Mouse (Mus musculus): ENCODE data around the gene Coro7. TPM values are rescaled to one million over a fixed set of nuclear protein-coding genes. Genes with fewer than 3 reads are reported as not detected.

Coro7 gene
- polyA plus RNA-seq, 1 experiment from 2014 or later, result 29.2 TPM

GRCm38 (mm10) chr16:4645867-4646266 is 33.7 kb downstream of the Coro7 start:
- no peak overlapping the region for H3K9ac ChIP-seq (ENCODE audit: low read depth, low read length)

GRCm38 (mm10) chr16:4643670-4644419 is 35.7 kb downstream of the Coro7 start:
- Histone ChIP-seq H3K27me3 (replicated peaks; ENCODE audit: control insufficient read depth, insufficient read depth, low read length) (no peaks in the 10 kb centered on the region), H3K4me2 (ENCODE audit: low read depth, low read length) (peak overlapping the region; percentile 79; the same call in 1 of the 2 replicates), H3K9me3 (ENCODE audit: control insufficient read depth, low read length) (no peaks in the 10 kb centered on the region), H3K4me1 (ENCODE audit: control insufficient read depth, insufficient read depth, low read length) (peaks cover 56% of the 10 kb centered on the region), H3K36me3 (ENCODE audit: control insufficient read depth, insufficient read depth, low read length) (0 out of 2 replicates have a peak, but pooled peaks cover 4% of the 10 kb centered on the region), H3K9ac (ENCODE audit: low read depth, low read length) (peak overlapping the region; percentile 15; the same call in 1 of the 2 replicates), H3K27ac (ENCODE audit: low read length) (peak overlapping the region; percentile 25; the same call in 1 of the 2 replicates), H3K4me3 (ENCODE audit: low read length) (no peak overlapping the region)
- ATAC-seq, result no peak
- 66% methylated on average over 11 of the region's 11 CpGs for WGBS

More at GRCm38 (mm10) chr16:4645867-4646266, 33.7 kb downstream of the Coro7 start:
- Histone ChIP-seq H3K27ac (ENCODE audit: low read length) (no peak overlapping the region), H3K27me3 (replicated peaks; ENCODE audit: control insufficient read depth, insufficient read depth, low read length) (no peaks in the 10 kb centered on the region), H3K36me3 (ENCODE audit: control insufficient read depth, insufficient read depth, low read length) (peaks cover 11% of the 10 kb centered on the region; the same call in 1 of the 2 replicates), H3K4me3 (ENCODE audit: low read length) (no peak overlapping the region), H3K9me3 (ENCODE audit: control insufficient read depth, low read length) (no peaks in the 10 kb centered on the region), H3K4me2 (ENCODE audit: low read depth, low read length) (no peak overlapping the region), H3K4me1 (ENCODE audit: control insufficient read depth, insufficient read depth, low read length) (peaks cover 47% of the 10 kb centered on the region)
- 80% methylated on average over 4 of the region's 4 CpGs for WGBS
- ATAC-seq, result no peak

- Histone ChIP-seq H3K9me3 (ENCODE audit: control insufficient read depth, low read length) (no peaks in the 10 kb centered on the region), H3K4me1 (ENCODE audit: control insufficient read depth, insufficient read depth, low read length) (peaks cover 56% of the 10 kb centered on the region), H3K36me3 (ENCODE audit: control insufficient read depth, insufficient read depth, low read length) (no peaks in the 10 kb centered on the region), H3K9ac (ENCODE audit: low read depth, low read length) (peak overlapping the region; percentile 51), H3K4me2 (ENCODE audit: low read depth, low read length) (peak overlapping the region; percentile 79), H3K27ac (ENCODE audit: low read length) (peak overlapping the region; percentile 92), H3K27me3 (replicated peaks; ENCODE audit: control insufficient read depth, insufficient read depth, low read length) (no peaks in the 10 kb centered on the region), H3K4me3 (ENCODE audit: low read length) (peak overlapping the region; percentile 25; the same call in 1 of the 2 replicates)
- no peak for ATAC-seq
- 69% methylated on average over 6 of the region's 6 CpGs for WGBS
Observed at GRCm38 (mm10) chr16:4642937-4643336, 36.6 kb downstream of the Coro7 start.

- H3K4me2 ChIP-seq (ENCODE audit: low read depth, low read length), result peak overlapping the region; percentile 79
- peak overlapping the region; percentile 25 for H3K4me3 ChIP-seq (ENCODE audit: low read length)
- peak; percentile 56 for ATAC-seq
- peak overlapping the region; percentile 51 for H3K9ac ChIP-seq (ENCODE audit: low read depth, low read length)
- H3K27me3 ChIP-seq (replicated peaks; ENCODE audit: control insufficient read depth, insufficient read depth, low read length), result no peaks in the 10 kb centered on the region
- no peaks in the 10 kb centered on the region for H3K36me3 ChIP-seq (ENCODE audit: control insufficient read depth, insufficient read depth, low read length)
- H3K27ac ChIP-seq (ENCODE audit: low read length), result peak overlapping the region; percentile 92
- WGBS, result 12% methylated on average over 13 of the region's 13 CpGs
- peaks cover 53% of the 10 kb centered on the region for H3K4me1 ChIP-seq (ENCODE audit: control insufficient read depth, insufficient read depth, low read length)
- H3K9me3 ChIP-seq (ENCODE audit: control insufficient read depth, low read length), result no peaks in the 10 kb centered on the region
Observed at GRCm38 (mm10) chr16:4642190-4642589, 37.4 kb downstream of the Coro7 start.

GRCm38 (mm10) chr16:4641119-4641838 is 38.3 kb downstream of the Coro7 start:
- WGBS, result 23% methylated on average over 3 of the region's 3 CpGs
- ATAC-seq, result peak; percentile 2; the same call in 1 of the 2 replicates
- H3K36me3 ChIP-seq (ENCODE audit: control insufficient read depth, insufficient read depth, low read length), result no peaks in the 10 kb centered on the region
- peak overlapping the region; percentile 89 for H3K9ac ChIP-seq (ENCODE audit: low read depth, low read length)
- H3K27me3 ChIP-seq (replicated peaks; ENCODE audit: control insufficient read depth, insufficient read depth, low read length), result no peaks in the 10 kb centered on the region
- H3K27ac ChIP-seq (ENCODE audit: low read length), result peak overlapping the region; percentile 92
- peak overlapping the region; percentile 79 for H3K4me2 ChIP-seq (ENCODE audit: low read depth, low read length)
- H3K9me3 ChIP-seq (ENCODE audit: control insufficient read depth, low read length), result no peaks in the 10 kb centered on the region
- peak overlapping the region; percentile 83 for H3K4me3 ChIP-seq (ENCODE audit: low read length)
- H3K4me1 ChIP-seq (ENCODE audit: control insufficient read depth, insufficient read depth, low read length), result peaks cover 44% of the 10 kb centered on the region

- peak overlapping the region; percentile 92 for H3K27ac ChIP-seq (ENCODE audit: low read length)
- H3K36me3 ChIP-seq (ENCODE audit: control insufficient read depth, insufficient read depth, low read length), result no peaks in the 10 kb centered on the region
- peaks cover 43% of the 10 kb centered on the region for H3K4me1 ChIP-seq (ENCODE audit: control insufficient read depth, insufficient read depth, low read length)
- ATAC-seq, result peak; percentile 72
- H3K9ac ChIP-seq (ENCODE audit: low read depth, low read length), result peak overlapping the region; percentile 89
- H3K4me2 ChIP-seq (ENCODE audit: low read depth, low read length), result peak overlapping the region; percentile 79
- no peaks in the 10 kb centered on the region for H3K9me3 ChIP-seq (ENCODE audit: control insufficient read depth, low read length)
- H3K4me3 ChIP-seq (ENCODE audit: low read length), result peak overlapping the region; percentile 83
- WGBS, result 2% methylated on average over 17 of the region's 17 CpGs
- H3K27me3 ChIP-seq (replicated peaks; ENCODE audit: control insufficient read depth, insufficient read depth, low read length), result no peaks in the 10 kb centered on the region
Observed at GRCm38 (mm10) chr16:4640267-4641005, 39.1 kb downstream of the Coro7 start.

- ATAC-seq, result peak; percentile 92
- no peaks in the 10 kb centered on the region for H3K36me3 ChIP-seq (ENCODE audit: control insufficient read depth, insufficient read depth, low read length)
- peak within 1 kb of the TSS; percentile 92 for H3K27ac ChIP-seq (ENCODE audit: low read length)
- H3K9me3 ChIP-seq (ENCODE audit: control insufficient read depth, low read length), result no peaks in the 10 kb centered on the region
- peak within 1 kb of the TSS; percentile 79 for H3K4me2 ChIP-seq (ENCODE audit: low read depth, low read length)
- H3K4me3 ChIP-seq (ENCODE audit: low read length), result peak within 1 kb of the TSS; percentile 83
- H3K27me3 ChIP-seq (replicated peaks; ENCODE audit: control insufficient read depth, insufficient read depth, low read length), result no peaks in the 10 kb centered on the region
- WGBS, result under 1% methylated on average over 22 of the region's 22 CpGs
- H3K9ac ChIP-seq (ENCODE audit: low read depth, low read length), result peak within 1 kb of the TSS; percentile 89
- H3K4me1 ChIP-seq (ENCODE audit: control insufficient read depth, insufficient read depth, low read length), result peaks cover 43% of the 10 kb centered on the region
Observed at GRCm38 (mm10) chr16:4639831-4640237, 39.7 kb downstream of the Coro7 start, which contains the start of the genes Vasn and Dnaja3. Gene Vasn, plus strand, starts transcription at chr16:4639941. Gene Dnaja3, plus strand, starts transcription at chr16:4639989.

GRCm38 (mm10) chr16:4638891-4639390 is 40.6 kb downstream of the Coro7 start:
- no peak overlapping the region for H3K4me2 ChIP-seq (ENCODE audit: low read depth, low read length)
- WGBS, result 85% methylated on average over 3 of the region's 3 CpGs
- H3K4me3 ChIP-seq (ENCODE audit: low read length), result no peak overlapping the region
- no peak for ATAC-seq
- peaks cover 37% of the 10 kb centered on the region for H3K4me1 ChIP-seq (ENCODE audit: control insufficient read depth, insufficient read depth, low read length)
- H3K36me3 ChIP-seq (ENCODE audit: control insufficient read depth, insufficient read depth, low read length), result no peaks in the 10 kb centered on the region
- H3K9ac ChIP-seq (ENCODE audit: low read depth, low read length), result no peak overlapping the region
- H3K27me3 ChIP-seq (replicated peaks; ENCODE audit: control insufficient read depth, insufficient read depth, low read length), result no peaks in the 10 kb centered on the region
- no peaks in the 10 kb centered on the region for H3K9me3 ChIP-seq (ENCODE audit: control insufficient read depth, low read length)
- H3K27ac ChIP-seq (ENCODE audit: low read length), result no peak overlapping the region
